Mouse (Mus musculus) megakaryocyte, adult 5-6 weeks (primary cell): ENCODE measurements around the gene Maf. TPM values are rescaled to one million over a fixed set of nuclear protein-coding genes. Genes with fewer than 3 reads are reported as not detected.
A peak's percentile ranks its signal among the peaks of the same experiment; 100 is the strongest.

ENCODE experiments used
- ATAC-seq: 2 replicates; pipeline ENCODE4 v1.8.0; 2016; ENCODE audit warnings: mild to moderate bottlenecking, inconsistent platforms; ENCODE audit not compliant: poor library complexity, severe bottlenecking
- total RNA-seq, 2 experiments: library from RNA; stranded (forward) in 1 of 2; stranded (reverse) in 1 of 2; fragments of 153-499, 151-499 nt in 1 of 2; fragments of 221-1000, 200-1000 nt in 1 of 2; gene quantifications; 2 replicates each; pipeline versions ENCODE4 v1.2.3 to v1.2.4; 2015 to 2017

Gene Maf
- total RNA-seq (2015) (3.9 and 4.6 TPM in 2 replicates), total RNA-seq (2017) (1.8 and 2.0 TPM in 2 replicates)

DNA sequence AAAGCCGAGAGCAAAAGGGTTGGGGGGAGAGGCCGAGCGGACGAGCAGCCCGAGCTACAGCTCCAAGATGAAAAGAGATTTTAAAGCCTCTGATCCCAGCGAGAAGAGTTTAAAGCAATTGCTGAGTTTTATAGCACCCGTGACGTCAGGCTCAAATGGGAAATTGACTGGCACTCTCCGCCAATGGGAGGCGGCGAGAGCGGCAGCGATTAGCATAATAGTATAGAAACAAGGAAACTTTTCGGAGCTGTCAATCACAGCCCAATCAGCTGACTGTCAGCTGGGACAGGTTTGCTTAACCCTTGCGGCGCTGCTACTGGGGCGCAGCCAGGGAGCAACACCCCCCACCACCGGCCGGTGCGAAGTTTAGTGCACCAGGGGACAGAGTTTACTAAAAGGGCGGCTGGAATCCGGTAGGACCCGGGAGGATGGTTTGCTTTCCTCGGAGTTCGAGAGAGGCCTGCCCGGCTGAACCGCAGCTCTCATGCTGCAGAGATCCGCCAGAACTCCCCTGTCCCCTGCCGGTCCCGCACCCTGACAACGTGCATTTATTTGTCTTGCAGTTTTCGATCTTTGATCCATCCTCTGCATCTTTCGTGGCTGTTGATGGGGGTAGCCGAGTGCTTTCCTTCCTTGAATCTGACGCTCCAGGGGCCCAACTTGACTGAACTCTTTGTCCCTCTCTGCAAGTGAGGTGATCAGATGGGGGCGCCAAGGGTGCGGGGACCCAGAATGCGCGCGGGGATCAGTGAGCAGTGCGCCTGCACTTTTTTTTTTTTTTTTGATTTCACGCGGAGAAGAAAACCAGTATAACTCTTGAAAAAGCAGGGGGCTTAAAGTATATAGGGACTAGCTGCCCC is at the start of gene Maf:
Gene Maf, minus strand, starts transcription at position 64 of the 860 bp plus-strand sequence.
- ATAC-seq: peak; percentile 82

DNA sequence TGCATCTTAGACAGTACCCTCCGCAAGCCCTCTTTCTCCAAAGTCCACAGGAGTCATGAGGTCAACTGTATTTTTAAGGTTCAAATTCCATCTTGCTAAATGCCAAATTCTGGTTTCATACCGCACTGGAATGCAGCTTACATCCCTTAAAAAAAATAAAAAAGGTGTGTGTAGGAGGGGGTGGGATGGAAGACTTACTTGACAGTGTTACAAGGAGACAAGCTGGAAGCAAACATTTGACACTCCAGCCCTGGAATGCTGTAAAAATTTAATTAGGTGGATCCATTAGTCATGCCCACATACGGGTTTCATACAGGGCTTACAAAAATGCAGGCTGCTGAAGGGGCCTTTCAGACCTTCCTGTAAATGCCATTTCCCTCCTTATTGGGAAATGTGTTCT is 49.4 kb upstream of the Maf start:
- no peak for ATAC-seq

GRCm38 (mm10) chr8:115756027-115756426 is 48.4 kb upstream of the Maf start:
- no peak for ATAC-seq

DNA sequence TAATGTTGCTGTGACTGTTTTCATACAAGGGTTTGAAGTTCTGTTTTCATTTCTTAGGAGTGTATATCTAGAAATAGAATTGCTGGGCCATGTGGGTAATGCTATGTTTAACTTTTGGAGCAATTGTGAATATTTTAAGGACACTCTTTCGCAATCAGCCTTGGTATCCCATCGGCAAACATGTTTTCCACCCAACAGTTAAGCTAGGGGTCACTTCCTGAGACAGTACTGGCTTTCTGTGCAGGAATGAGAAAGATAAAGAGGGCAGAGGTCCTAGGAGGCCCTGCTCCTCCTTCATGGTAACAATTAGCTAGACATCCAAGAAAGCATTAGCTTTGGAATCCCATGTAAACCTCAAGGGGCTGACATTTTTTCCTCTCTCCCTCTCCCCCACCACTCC is 47.1 kb upstream of the Maf start:
- ATAC-seq: no peak

GRCm38 (mm10) chr8:115753801-115754200 is 46.2 kb upstream of the Maf start:
- no peak for ATAC-seq

- no peak for ATAC-seq
These were observed 39.8 kb upstream of the Maf start for GRCm38 (mm10) chr8:115747426-115747825.

DNA sequence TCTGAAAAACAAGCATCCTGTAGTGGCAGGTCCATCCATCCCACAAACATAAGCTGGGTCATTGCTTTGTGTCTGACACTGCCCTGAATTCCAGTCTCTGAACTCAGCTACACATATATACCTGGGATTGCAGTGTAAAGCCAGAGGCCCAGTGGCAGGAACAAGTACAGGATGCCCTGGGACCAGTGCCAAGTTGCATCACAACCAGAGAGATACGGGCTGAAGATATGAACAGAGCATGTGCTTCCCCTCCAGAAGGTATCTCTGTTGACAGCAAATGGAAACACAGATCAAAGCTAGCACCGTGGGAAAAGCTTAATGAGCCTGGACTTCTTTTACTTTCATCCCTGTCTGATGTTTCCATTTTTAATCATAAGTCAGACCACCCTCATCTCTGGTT is 38.1 kb upstream of the Maf start:
- no peak for ATAC-seq

- peak; percentile 49; the same call in 1 of the 2 replicates for ATAC-seq
These were observed 35.8 kb upstream of the Maf start for GRCm38 (mm10) chr8:115743441-115743840.

DNA sequence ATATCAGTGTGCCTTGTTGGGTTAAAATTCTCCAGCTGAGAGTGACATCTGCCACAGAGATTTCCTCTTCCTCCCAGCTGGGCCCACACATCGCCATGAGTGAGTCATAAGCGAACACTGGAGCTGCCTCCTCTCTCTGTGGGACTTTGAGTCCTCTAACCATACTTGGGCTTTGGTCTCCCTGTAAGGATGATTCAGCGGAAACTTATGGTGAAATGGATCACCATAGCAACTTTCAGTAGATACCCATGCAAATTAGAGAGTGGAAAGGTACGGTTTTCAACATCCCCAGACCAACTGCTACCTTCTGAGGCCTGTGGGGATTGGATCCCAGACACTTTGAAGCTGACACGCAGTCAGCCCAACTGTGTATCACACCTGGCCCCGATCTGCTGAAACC is 35.1 kb upstream of the Maf start:
- no peak for ATAC-seq

GRCm38 (mm10) chr8:115741964-115742363 is 34.4 kb upstream of the Maf start:
- no peak for ATAC-seq

DNA sequence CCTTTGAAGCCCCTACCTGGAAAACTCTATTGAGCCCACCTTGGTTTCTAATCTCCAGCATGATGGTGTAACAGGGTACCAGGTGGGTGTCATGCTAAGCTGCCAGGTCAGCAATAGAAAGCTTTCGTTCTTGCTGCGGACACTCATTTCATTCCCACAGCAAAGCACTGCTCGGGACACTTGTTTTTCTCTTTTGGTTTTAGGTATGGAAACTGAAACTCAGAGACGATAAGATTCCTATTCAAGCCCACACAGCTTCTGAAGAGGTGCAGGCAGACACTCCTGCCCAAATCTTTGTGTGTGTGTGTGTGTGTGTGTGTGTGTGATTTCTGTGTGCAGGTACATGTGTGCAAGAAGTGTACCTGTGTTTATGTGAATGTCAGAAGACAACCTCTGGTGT is 32.2 kb upstream of the Maf start:
- no peak for ATAC-seq

DNA sequence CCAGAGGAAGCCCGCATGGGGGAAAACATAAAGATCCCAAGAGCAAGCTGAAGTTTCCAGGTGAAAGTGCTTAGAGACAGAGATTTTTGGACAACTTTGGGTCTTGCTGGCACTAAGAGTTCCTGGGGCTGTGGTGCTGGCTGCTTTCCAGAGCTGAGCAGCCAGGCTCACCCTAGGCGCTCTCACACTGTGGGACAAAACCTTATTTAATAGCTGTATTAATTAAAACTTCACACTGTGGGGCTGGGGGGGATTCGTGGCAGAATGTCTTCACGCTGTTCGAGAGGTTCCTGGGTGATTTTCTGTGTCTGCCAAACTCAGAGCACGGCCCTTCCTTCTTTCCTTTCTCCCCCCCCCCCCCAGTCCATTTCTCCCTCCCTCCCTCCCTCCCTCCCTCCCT is 24.8 kb upstream of the Maf start:
- ATAC-seq: no peak

- ATAC-seq: no peak
These were observed 19.2 kb upstream of the Maf start for GRCm38 (mm10) chr8:115726807-115727206.

GRCm38 (mm10) chr8:115726231-115726630 is 18.6 kb upstream of the Maf start:
- peak; percentile 52 for ATAC-seq

DNA sequence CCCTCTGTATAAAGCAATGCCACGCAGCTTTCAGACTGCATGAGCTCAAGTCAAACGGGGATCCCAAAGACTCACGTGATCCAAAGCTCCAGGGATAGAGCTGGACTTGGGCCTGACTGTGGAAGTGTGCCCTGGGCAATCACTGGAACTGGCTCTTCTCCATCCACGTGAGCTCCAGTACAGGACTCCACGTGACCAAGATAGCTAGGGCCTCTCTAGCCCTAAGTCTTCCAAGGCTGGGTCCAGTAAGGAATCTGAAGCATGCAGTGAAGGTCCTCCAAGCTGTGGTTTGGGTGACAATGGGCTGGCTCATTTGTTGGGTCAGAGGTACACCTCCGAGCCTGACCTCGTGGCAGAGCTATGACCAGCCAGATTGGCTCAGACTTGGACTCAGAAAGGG is 11.5 kb upstream of the Maf start:
- no peak for ATAC-seq

GRCm38 (mm10) chr8:115718621-115719020 is 11.0 kb upstream of the Maf start:
- peak; percentile 89 for ATAC-seq

- no peak for ATAC-seq
These were observed 7.7 kb upstream of the Maf start for GRCm38 (mm10) chr8:115715262-115715661.

DNA sequence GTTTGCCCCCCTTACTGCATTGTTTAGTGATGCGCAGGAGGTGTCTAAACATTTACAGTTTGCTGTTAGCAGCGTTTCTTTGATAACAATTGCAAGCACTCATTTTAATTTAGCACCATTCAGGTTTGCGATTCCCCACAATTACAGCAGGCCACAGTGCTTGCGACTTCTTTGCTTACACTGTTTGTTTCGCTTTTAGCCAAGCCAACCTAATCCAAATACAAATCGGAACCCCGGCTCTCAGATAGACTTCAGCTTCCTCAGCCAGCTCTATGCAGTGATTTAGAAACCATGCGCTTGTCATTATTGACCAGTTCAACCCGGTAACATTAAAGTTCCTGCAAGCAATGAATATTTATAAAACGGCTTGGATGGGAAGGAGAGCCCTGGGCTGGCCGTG is 3.5 kb upstream of the Maf start:
- ATAC-seq: no peak

- ATAC-seq: no peak
These were observed 2.3 kb upstream of the Maf start for GRCm38 (mm10) chr8:115709931-115710330.

DNA sequence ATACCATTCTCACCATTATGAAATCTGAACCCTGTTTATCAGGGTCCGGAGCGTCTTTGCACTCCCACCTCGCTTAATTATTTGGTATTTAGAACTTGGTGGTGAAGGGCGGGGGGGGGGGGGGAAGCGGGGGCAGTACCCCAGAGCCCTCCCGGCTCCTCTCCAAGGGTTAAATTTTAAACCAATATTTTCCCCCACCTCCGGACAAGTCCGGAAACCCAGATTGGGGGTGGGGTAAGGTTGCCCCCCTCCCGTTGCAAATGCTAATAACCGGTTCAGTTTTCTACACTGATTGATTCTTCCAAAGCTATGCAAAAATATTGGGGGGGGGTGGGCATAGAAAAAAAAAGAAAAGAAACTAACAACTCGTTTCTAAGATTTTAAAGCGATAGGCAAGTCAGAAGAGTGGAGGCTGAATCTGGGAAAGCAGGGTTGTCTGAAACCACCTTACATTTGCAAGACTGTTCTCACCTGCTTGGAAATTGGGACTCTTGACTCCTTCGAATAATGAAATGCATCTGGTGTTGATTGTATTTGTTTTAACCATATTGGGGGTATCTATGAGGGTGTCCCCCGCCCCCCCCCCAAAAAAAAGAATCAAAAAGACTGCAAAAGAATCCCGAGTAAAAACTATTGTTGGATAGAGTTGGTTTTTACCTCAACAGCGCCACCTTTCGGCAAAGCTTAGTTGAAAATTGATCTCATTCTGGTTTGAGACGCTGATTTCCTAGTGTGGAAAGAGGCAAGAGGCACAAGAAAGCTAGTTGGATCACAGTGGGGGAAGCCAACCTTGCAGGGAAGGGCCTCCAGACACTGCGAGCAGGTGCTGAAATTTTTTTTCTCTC is 1.6 kb upstream of the Maf start:
- no peak for ATAC-seq

DNA sequence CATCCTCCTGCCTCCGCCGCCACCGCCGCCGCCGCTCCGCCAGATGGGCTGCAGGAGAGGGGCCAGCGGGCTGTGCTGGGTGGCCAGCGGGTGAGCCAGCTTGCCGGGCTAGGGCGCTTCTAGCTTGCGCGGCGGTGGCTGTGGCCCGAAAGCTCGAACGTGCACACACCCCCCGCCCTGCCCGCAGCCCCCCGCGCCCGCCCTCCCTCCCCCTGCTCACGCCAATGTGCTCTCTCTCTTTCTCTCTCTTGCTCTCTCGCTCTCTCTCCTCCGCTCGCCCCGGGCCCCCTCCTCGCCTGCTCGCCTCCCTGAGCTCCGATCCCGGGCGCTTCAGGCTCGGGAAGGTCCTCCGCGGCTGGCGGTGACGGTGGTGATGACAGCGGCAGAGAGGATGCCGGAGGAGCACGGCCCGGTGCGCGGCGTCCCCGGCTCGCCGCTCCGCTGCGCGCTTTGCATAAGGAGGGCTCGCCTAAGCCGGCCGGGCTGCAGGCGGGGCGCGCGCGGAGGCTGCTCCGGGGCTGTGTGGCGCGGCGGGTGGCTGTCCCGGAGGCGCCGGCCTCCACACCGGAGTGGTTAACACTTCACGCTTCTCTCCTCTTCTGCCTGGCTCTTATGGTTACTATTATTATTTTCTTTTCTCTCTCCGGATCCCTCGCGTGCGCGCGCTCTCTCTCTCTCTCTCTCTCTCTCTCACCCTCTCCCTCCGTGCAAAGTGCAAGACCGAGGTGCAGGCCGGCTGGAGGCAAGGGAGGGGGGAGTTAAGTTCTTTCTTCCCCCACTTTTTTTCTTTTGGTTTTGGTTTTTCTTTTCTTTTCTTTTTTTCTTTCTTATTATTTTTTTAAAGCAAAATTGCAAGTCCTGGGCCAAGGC is 498 bp downstream of the Maf start:
- peak; percentile 54 for ATAC-seq
